In the genomic region with DNA sequence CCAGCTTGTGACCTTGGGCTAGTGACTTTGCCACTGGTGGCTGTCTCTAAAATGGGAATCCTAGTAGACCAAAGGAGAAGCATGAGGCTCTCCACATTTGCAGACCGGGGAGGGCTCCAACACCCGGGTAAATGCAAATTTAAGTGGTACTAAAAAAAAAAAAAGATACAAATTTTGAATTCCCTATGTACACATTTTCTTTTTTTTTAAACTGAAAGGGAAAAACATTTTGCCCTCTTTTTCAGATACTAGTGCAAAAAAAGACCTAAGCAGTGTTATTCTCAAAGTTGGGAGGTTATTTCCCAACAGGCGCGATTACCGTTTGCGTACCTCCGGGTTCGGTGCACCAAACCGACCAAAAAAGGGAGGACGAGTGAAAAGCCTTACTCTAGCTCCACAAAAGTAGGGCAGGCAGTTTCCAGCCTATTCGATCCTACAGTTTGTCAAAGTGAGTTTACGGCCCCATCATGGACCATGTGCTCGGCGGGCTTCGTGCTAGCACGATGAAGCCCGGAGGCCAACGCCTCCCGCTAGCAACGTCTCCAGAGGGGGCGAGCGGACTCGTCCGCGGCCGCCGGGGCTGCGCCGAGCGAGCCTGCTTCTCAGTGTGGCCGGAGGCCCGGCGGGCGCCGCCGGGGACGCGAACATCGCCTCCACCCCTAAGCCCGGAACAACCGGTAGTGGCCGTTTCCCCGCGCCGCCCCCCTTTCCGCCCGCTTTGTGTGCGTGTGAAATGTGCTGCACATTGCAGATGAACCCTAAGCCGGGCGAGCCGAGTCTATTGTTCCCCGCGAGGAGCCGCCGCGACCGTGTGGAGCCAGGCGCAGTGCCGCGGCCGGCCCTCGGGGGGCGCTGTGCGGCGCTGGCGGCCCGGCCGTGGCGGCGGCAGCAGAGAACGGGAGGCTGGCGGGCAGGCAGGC, we compare ENCODE assay signal across 8 mouse cellular contexts. TPM values are rescaled to one million over a fixed set of nuclear protein-coding genes. Genes with fewer than 3 reads are reported as not detected.
DNase-seq lines count a peak whose midpoint lies in the region; ATAC-seq and TF ChIP-seq lines count a peak whose summit lies in the region.

No protein-coding gene starts in this region.

- peak; percentile 77 for ATAC-seq in forebrain, embryonic 16.5 days
- peak; percentile 71 for ATAC-seq in lung, embryonic 14.5 days (ENCODE audit: insufficient read depth)
- ATAC-seq in neutrophil, adult 5-6 weeks (ENCODE audit: extremely low read depth, insufficient number of reproducible peaks, low FRiP score, poor library complexity, severe bottlenecking), result peak; percentile 71

- no peaks in the 10 kb centered on the region for H3K27me3 ChIP-seq in forebrain, embryonic 16.5 days (replicated peaks; ENCODE audit: control insufficient read depth, insufficient read depth, low read length)
- no peaks in the 10 kb centered on the region for H3K27me3 ChIP-seq in lung, embryonic 14.5 days (ENCODE audit: insufficient read depth, low read length)

- peak overlapping the region; percentile 65 for H3K4me2 ChIP-seq in forebrain, embryonic 16.5 days (ENCODE audit: low read length)
- H3K4me2 ChIP-seq in lung, embryonic 14.5 days, result peak overlapping the region; percentile 91

- TF ChIP-seq CTCF in lung, embryonic 14.5 days (IDR thresholded peaks at IDR 0.05; ENCODE audit: low read depth), result peak; percentile 38

- peaks cover 6 to 9% of the 10 kb centered on the region in 2 experiments for H3K4me1 ChIP-seq in ES-E14 (ENCODE audit: control insufficient read depth in 2 of 2, insufficient read depth in 2 of 2, low read length in 2 of 2, poor library complexity in 1 of 2)
- peaks cover 32% of the 10 kb centered on the region for H3K4me1 ChIP-seq in forebrain, embryonic 16.5 days (replicated peaks; ENCODE audit: control insufficient read depth, insufficient read depth, low read length)
- peaks cover 8% of the 10 kb centered on the region; the same call in 1 of the 2 replicates for H3K4me1 ChIP-seq in lung, embryonic 14.5 days (ENCODE audit: insufficient read depth)

- under 1% methylated on average over 72 of the region's 72 CpGs for WGBS in forebrain, embryonic 16.5 days
- WGBS in lung, embryonic 14.5 days, result under 1% methylated on average over 72 of the region's 72 CpGs

- H3K4me3 ChIP-seq in ES-E14 (ENCODE audit: insufficient read depth in 1 of 2, low read depth in 1 of 2, low read length in 2 of 2, poor library complexity in 1 of 2, severe bottlenecking in 1 of 2), result peak overlapping the region; percentile 80 to 93
- peak overlapping the region; percentile 96 for H3K4me3 ChIP-seq in forebrain, embryonic 16.5 days (replicated peaks; ENCODE audit: low read length)
- H3K4me3 ChIP-seq in lung, embryonic 14.5 days (ENCODE audit: low read depth, low read length), result peak overlapping the region; percentile 90

- H3K36me3 ChIP-seq in ES-E14 (ENCODE audit: control insufficient read depth, insufficient read depth, low read length, poor library complexity, severe bottlenecking), result no peaks in the 10 kb centered on the region
- H3K36me3 ChIP-seq in forebrain, embryonic 16.5 days (ENCODE audit: control insufficient read depth, insufficient read depth), result no peaks in the 10 kb centered on the region
- peaks cover 4% of the 10 kb centered on the region for H3K36me3 ChIP-seq in lung, embryonic 14.5 days (ENCODE audit: insufficient read depth)

- peak; percentile 51 for DNase-seq in ES-E14 (ENCODE audit: low read depth, low spot score)
- DNase-seq in cerebellum, adult 18-20 months, result peak; percentile 93 to 98
- DNase-seq in heart, postnatal 36 days, result peak; percentile 96
- peak; percentile 92 to 94 for DNase-seq in layer of hippocampus, adult 8-10 months (ENCODE audit: low spot score in 2 of 2)
- DNase-seq in lung, embryonic 14.5 days, result peak; percentile 96
- DNase-seq in testis, postnatal 14 days (ENCODE audit: low spot score), result peak; percentile 95

- H3K27ac ChIP-seq in ES-E14 (ENCODE audit: insufficient read depth, low read depth, low read length, poor library complexity, severe bottlenecking), result peak overlapping the region; percentile 99
- H3K27ac ChIP-seq in forebrain, embryonic 16.5 days (ENCODE audit: low read length), result peak overlapping the region; percentile 100
- H3K27ac ChIP-seq in lung, embryonic 14.5 days (ENCODE audit: low read depth), result peak overlapping the region; percentile 100

- H3K9ac ChIP-seq in ES-E14 (ENCODE audit: insufficient read depth, low read depth, low read length, poor library complexity, severe bottlenecking), result peak overlapping the region; percentile 98
- peak overlapping the region; percentile 98 for H3K9ac ChIP-seq in forebrain, embryonic 16.5 days (replicated peaks; ENCODE audit: low read depth, low read length)
- H3K9ac ChIP-seq in lung, embryonic 14.5 days, result peak overlapping the region; percentile 100

- H3K9me3 ChIP-seq in ES-E14 (ENCODE audit: control insufficient read depth, insufficient read depth, low read depth, low read length), result no peaks in the 10 kb centered on the region
- no peaks in the 10 kb centered on the region for H3K9me3 ChIP-seq in forebrain, embryonic 16.5 days (ENCODE audit: control insufficient read depth, low read length)
- no peaks in the 10 kb centered on the region for H3K9me3 ChIP-seq in lung, embryonic 14.5 days (ENCODE audit: low read depth, low read length)

- in situ Hi-C loops in ES-E14 (cut with MboI; ENCODE audit: low sequenced_read_pairs in 2 of 2, unreplicated experiment in 2 of 2), result no loop called here

- intact Hi-C loops in heart, postnatal 36 days (cut with DNase I), result loop anchor here (5.0 to 10.0 kb wide), 3 partner anchors 409 to 961 kb away; a partner anchor contains a TSS

TF ChIP-seq in ES-E14, 5 proteins besides CTCF, POLR2A, EP300 and RAD21:
- TF ChIP-seq CHD2 (IDR thresholded peaks at IDR 0.05; ENCODE audit: low read depth, low read length), result no peak
- TF ChIP-seq ZNF384 (IDR thresholded peaks at IDR 0.05; ENCODE audit: low read depth, low read length), result peak; percentile 37; the same call in 1 of the 2 replicates
- no peak for TF ChIP-seq HCFC1 (IDR thresholded peaks at IDR 0.05; ENCODE audit: borderline replicate concordance, insufficient read depth, low read length)

RNA-seq across cellular contexts. Expression of a gene that starts 1.0 kb away (rescaled TPM):
- 33.0 and 33.2 TPM in 2 replicates for total RNA-seq in ES-E14 (2012; rRNA removed)
- polyA plus RNA-seq in forebrain, embryonic 16.5 days (2015; fragmentation: Nextera tagmentation; extraction: Ambion mirVana), result 28.7 and 29.8 TPM in 2 replicates
- 10 to 100 TPM; 23.8 to 25.7 TPM for total RNA-seq in heart, postnatal 36 days (2021)
- total RNA-seq in layer of hippocampus, adult 8-10 months (2022), result 10 to 100 TPM; 28.6 to 39.8 (median 35.4) TPM
- 30.3 and 31.6 TPM in 2 replicates for polyA plus RNA-seq in lung, embryonic 14.5 days (2014; fragmentation: Nextera tagmentation; extraction: Ambion mirVana)
- 43.1 and 54.1 TPM in 2 replicates for total RNA-seq in neutrophil, adult 5-6 weeks (2017)

Comparison
In these comparisons a context has a peak if more than half of its experiments do, and no peak if none do; other contexts are left out.
1. Peak in every context shown above with its lines: DNase-seq, ATAC-seq, H3K4me3 ChIP-seq and H3K27ac ChIP-seq.